Mouse (Mus musculus): ENCODE results near the gene Gm11011. TPM values are rescaled to one million over a fixed set of nuclear protein-coding genes. Genes with fewer than 3 reads are reported as not detected.

Gene Gm11011
- total and polyA plus RNA-seq, 2 experiments from 2014 or later: not detected

DNA sequence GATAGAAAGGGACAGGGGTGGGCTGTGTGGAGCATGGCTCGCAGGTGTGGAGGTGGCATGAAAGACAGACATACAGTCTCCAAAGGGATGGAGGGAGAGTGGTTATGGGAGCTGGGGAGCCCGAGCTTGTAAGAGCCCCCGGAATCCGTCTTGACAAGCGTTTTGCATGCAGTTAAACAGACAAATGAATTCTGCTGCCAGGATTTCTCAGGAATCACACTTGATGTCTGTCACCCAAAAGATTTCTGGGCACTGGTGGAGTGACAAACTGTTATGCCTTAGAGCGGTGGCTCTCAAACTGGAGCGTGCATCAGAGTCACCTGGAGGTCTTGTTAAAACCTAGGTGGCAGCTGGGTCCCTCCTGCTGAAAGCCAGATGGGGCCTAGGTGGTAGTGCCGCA lies 10.4 kb upstream of the Gm11011 start:
- Histone ChIP-seq H3K9ac (replicated peaks; ENCODE audit: low read length, poor library complexity, severe bottlenecking) (no peak overlapping the region), H3K9me3 (ENCODE audit: low read length) (no peaks in the 10 kb centered on the region), H3K27ac (ENCODE audit: low read depth, low read length) (no peak overlapping the region), H3K4me1 (ENCODE audit: insufficient read depth, low read length) (peaks cover 3% of the 10 kb centered on the region; the same call in 1 of the 2 replicates), H3K27me3 (ENCODE audit: insufficient read depth, low read length) (no peaks in the 10 kb centered on the region), H3K4me2 (ENCODE audit: low read depth, low read length, poor library complexity, severe bottlenecking) (no peak overlapping the region), H3K4me3 (ENCODE audit: low read depth, low read length) (no peak overlapping the region), H3K36me3 (ENCODE audit: insufficient read depth, low read length) (no peaks in the 10 kb centered on the region)
- ATAC-seq (ENCODE audit: low FRiP score): no peak
- no peak for DNase-seq (ENCODE audit: low spot score)
- 72% methylated on average over 8 of the region's 8 CpGs for WGBS
- no peak for TF ChIP-seq CTCF (IDR thresholded peaks at IDR 0.05)

DNA sequence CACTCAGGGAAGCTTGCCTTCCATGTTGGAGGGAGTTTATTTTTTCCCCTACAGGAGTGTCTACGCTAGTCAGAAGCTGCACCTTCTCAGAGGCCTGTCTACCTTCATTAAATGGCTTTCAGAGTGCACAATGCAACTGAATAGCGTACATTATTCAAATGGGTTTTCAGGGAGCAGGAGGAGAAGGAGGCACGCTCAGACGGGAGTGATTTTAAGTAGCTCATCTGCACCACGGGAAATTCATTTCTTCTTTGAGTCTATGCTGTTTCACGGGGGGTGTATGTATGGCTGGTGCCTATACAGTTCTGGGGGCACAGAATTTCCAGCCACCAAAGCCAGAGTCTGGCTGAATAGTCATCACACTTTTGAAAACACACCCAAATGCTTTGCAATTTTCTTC lies 9.8 kb upstream of the Gm11011 start:
- no peak overlapping the region for H3K4me3 ChIP-seq (ENCODE audit: low read depth, low read length)
- no peak overlapping the region for H3K4me2 ChIP-seq (ENCODE audit: low read depth, low read length, poor library complexity, severe bottlenecking)
- no peak for TF ChIP-seq CTCF (IDR thresholded peaks at IDR 0.05)
- ATAC-seq (ENCODE audit: low FRiP score): no peak
- no peak overlapping the region for H3K27ac ChIP-seq (ENCODE audit: low read depth, low read length)
- H3K27me3 ChIP-seq (ENCODE audit: insufficient read depth, low read length): no peaks in the 10 kb centered on the region
- H3K9me3 ChIP-seq (ENCODE audit: low read length): no peaks in the 10 kb centered on the region
- H3K4me1 ChIP-seq (ENCODE audit: insufficient read depth, low read length): peaks cover 3% of the 10 kb centered on the region; the same call in 1 of the 2 replicates
- DNase-seq (ENCODE audit: low spot score): no peak
- 27% methylated on average over 6 of the region's 6 CpGs for WGBS
- no peak overlapping the region for H3K9ac ChIP-seq (replicated peaks; ENCODE audit: low read length, poor library complexity, severe bottlenecking)
- no peaks in the 10 kb centered on the region for H3K36me3 ChIP-seq (ENCODE audit: insufficient read depth, low read length)

DNA sequence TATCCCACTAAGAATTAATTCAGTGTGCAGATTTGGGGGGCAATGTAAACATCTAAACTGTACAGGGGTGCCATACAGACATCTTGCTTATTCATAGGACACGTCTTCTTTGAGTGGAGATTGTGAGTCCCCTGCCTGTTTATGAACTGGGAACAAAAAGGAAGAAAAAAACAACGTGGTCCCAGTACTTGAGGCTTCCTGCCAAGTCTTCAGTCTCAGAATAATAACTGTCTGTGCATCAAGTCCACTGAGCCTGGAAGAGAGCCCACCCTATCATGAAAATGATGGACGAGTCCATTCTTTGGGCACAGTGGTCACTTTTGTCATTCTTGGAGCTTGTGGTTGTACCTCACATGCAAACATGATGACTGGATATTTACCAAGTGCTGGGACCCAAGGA lies 6.2 kb upstream of the Gm11011 start:
- H3K27ac ChIP-seq (ENCODE audit: low read depth, low read length): no peak overlapping the region
- no peaks in the 10 kb centered on the region for H3K36me3 ChIP-seq (ENCODE audit: insufficient read depth, low read length)
- H3K9ac ChIP-seq (replicated peaks; ENCODE audit: low read length, poor library complexity, severe bottlenecking): no peak overlapping the region
- no peak overlapping the region for H3K4me2 ChIP-seq (ENCODE audit: low read depth, low read length, poor library complexity, severe bottlenecking)
- peaks cover 3% of the 10 kb centered on the region; the same call in 1 of the 2 replicates for H3K4me1 ChIP-seq (ENCODE audit: insufficient read depth, low read length)
- 56% methylated on average over 3 of the region's 3 CpGs for WGBS
- no peak for TF ChIP-seq CTCF (IDR thresholded peaks at IDR 0.05)
- H3K4me3 ChIP-seq (ENCODE audit: low read depth, low read length): no peak overlapping the region
- H3K9me3 ChIP-seq (ENCODE audit: low read length): no peaks in the 10 kb centered on the region
- ATAC-seq (ENCODE audit: low FRiP score) (no peak), DNase-seq (ENCODE audit: low spot score) (peak; percentile 51)
- no peaks in the 10 kb centered on the region for H3K27me3 ChIP-seq (ENCODE audit: insufficient read depth, low read length)

DNA sequence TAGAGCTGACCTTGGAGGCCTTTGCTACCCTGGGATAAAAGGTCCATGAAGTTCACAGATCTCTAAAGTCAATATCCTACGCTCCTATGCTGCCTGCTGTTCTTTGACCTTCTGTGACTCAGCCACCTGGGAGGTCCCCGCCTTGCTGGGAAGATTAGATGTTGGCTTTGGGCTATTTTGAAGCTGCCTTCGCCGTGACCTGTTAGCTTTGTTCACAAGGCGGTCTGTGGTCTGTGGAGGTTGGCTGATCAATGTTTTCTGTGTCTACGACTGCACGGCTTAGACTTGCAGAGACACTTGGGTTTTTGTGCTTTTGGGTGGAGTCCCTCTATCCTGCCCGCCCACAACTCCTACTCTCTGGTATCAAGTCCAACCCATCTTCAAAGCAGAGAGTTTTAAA lies 2.9 kb upstream of the Gm11011 start:
- Histone ChIP-seq H3K27ac (ENCODE audit: low read depth, low read length) (no peak overlapping the region), H3K27me3 (ENCODE audit: insufficient read depth, low read length) (no peaks in the 10 kb centered on the region), H3K4me2 (ENCODE audit: low read depth, low read length, poor library complexity, severe bottlenecking) (no peak overlapping the region), H3K9me3 (ENCODE audit: low read length) (no peaks in the 10 kb centered on the region), H3K9ac (replicated peaks; ENCODE audit: low read length, poor library complexity, severe bottlenecking) (no peak overlapping the region), H3K4me1 (ENCODE audit: insufficient read depth, low read length) (no peaks in the 10 kb centered on the region), H3K36me3 (ENCODE audit: insufficient read depth, low read length) (no peaks in the 10 kb centered on the region), H3K4me3 (ENCODE audit: low read depth, low read length) (no peak overlapping the region)
- no peak for TF ChIP-seq CTCF (IDR thresholded peaks at IDR 0.05)
- DNase-seq (ENCODE audit: low spot score): no peak
- 65% methylated on average over 8 of the region's 8 CpGs for WGBS
- ATAC-seq (ENCODE audit: low FRiP score): no peak

DNA sequence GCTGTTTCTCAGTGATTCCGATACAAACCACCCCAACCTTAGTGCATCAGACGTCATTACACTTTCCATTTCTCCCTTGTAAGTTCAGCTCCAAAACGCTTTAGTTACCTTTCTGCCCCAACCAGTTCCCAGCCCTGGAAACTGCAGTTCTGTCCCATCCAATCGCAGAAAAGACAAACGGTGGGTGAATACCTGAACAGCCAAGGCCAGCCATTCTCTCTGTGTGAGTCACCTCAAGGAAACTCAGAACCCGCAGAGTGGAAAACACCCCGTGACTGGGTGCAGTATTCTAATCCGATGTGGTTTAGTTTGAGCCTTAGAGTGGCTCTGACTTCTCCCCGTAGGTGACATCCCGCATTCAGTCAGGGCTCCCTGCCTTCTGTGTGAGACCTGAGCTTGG lies 2.2 kb upstream of the Gm11011 start:
- H3K4me1 ChIP-seq (ENCODE audit: insufficient read depth, low read length): no peaks in the 10 kb centered on the region
- H3K36me3 ChIP-seq (ENCODE audit: insufficient read depth, low read length): no peaks in the 10 kb centered on the region
- no peaks in the 10 kb centered on the region for H3K27me3 ChIP-seq (ENCODE audit: insufficient read depth, low read length)
- TF ChIP-seq CTCF (IDR thresholded peaks at IDR 0.05): no peak
- no peak for ATAC-seq (ENCODE audit: low FRiP score)
- 92% methylated on average over 10 of the region's 10 CpGs for WGBS
- no peak overlapping the region for H3K4me2 ChIP-seq (ENCODE audit: low read depth, low read length, poor library complexity, severe bottlenecking)
- no peak for DNase-seq (ENCODE audit: low spot score)
- H3K9me3 ChIP-seq (ENCODE audit: low read length): no peaks in the 10 kb centered on the region
- H3K4me3 ChIP-seq (ENCODE audit: low read depth, low read length): no peak overlapping the region
- no peak overlapping the region for H3K9ac ChIP-seq (replicated peaks; ENCODE audit: low read length, poor library complexity, severe bottlenecking)
- no peak overlapping the region for H3K27ac ChIP-seq (ENCODE audit: low read depth, low read length)

DNA sequence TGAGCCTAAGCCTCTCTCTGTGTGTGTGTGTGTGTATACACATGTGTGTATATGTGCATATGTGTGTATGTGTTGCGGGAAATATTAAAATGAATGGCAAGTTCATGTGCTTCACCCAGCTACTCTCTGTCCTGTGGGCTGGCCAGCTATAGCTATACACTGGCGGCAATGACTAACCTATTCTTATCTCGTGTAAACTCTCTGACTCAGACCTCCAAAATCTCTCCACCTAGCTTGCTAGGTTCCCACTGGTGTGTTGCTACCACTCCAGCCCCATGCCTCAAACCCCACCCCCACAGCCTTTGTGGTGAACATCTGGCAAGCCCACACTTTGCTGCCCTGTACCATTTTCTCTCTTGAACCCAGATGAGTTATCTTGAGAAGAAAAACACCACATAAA lies 857 bp downstream of the Gm11011 start:
- H3K36me3 ChIP-seq (ENCODE audit: insufficient read depth, low read length): no peaks in the 10 kb centered on the region
- DNase-seq (ENCODE audit: low spot score): no peak
- no peak overlapping the region for H3K27ac ChIP-seq (ENCODE audit: low read depth, low read length)
- no peak for TF ChIP-seq CTCF (IDR thresholded peaks at IDR 0.05)
- ATAC-seq (ENCODE audit: low FRiP score): no peak
- no peak overlapping the region for H3K4me3 ChIP-seq (ENCODE audit: low read depth, low read length)
- H3K4me1 ChIP-seq (ENCODE audit: insufficient read depth, low read length): no peaks in the 10 kb centered on the region
- H3K27me3 ChIP-seq (ENCODE audit: insufficient read depth, low read length): no peaks in the 10 kb centered on the region
- no peak overlapping the region for H3K9ac ChIP-seq (replicated peaks; ENCODE audit: low read length, poor library complexity, severe bottlenecking)
- no peak overlapping the region for H3K4me2 ChIP-seq (ENCODE audit: low read depth, low read length, poor library complexity, severe bottlenecking)
- H3K9me3 ChIP-seq (ENCODE audit: low read length): no peaks in the 10 kb centered on the region
- 94% methylated on average over 3 of the region's 3 CpGs for WGBS

Measured in midbrain, postnatal 0 days (tissue).